Mouse (Mus musculus) gonadal fat pad, adult 2 months (tissue): ENCODE measurements around the gene Tcf7l2. TPM values are rescaled to one million over a fixed set of nuclear protein-coding genes. Genes with fewer than 3 reads are reported as not detected.

Experiments
- DNase-seq: peaks from one replicate; pipeline ENCODE4 v3.0.0-alpha.2; 2012; ENCODE audit warnings: low read depth
- polyA plus RNA-seq: library from polyadenylated mRNA; depleted of rRNA; stranded (reverse); fragments of >200 nt; gene quantifications from 2 replicates; pipeline ENCODE4 v1.2.3, GENCODE M21; 2012; rRNA removed

Gene Tcf7l2
- polyA plus RNA-seq = 10.4 and 14.0 TPM in 2 replicates

DNA sequence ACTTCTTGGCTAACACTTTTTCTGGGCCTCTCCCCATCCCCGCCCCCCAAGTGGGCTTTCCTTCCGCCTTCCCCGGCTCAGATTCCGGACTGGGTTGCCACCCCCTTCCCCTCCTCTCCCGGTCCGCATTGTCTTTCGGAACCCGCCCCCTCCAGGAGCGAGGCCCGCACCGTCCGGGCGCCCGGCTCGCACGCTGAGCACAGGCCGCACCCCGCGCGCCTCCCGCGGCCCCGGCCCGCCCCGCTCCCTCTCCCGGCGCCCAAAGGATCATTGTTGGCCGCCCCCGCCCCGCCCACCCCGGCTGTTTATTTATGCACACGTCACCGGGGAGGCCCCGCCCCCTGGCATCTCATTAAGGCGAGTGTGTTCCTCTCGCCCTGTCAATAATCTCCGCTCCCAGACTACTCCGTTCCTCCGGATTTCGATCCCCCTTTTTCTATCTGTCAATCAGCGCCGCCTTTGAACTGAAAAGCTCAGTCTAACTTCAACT, at the start of gene Tcf7l2:
Tcf7l2 (plus strand) TSS at position 382 of the 490 bp plus-strand sequence.
- no peak for DNase-seq

DNA sequence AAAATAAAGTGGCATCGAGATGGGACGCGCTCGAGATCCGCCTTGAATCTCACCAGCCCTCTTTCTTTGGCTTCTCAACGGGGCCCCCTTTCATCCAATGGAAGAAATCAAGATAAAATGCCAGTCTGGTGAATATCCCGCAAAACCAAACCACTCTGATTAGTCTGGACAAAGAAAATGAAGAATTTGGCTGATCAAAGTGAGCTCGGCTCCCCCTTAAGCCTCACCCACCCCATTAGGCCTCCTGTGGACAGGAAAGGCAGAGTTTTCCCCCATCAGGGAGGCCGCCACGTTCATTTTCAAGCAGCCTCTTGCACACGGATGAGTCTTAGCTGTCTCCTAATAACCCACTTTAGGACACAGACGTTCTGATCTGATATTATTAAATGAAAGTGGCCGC, 47.0 kb upstream of the Tcf7l2 start:
- DNase-seq = no peak

DNA sequence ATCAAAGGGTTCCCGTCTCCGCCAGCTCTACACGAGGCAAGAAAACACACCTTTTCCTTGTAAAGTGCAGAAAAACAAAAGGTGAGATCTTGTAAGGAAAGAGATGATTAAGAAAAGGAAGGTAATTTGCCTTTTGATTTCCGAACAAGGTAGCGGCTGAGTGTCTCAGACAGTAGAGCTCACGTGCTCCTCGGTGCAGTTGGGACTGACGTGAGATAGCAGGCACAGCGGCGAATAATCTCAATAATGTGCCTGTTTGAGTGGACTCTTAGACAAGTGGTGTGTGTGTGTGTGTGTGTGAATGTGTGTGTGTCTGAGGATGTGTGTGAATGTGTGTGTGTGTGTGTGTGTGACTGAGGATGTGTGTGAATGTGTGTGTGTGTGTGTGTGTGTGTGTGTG, 46.2 kb upstream of the Tcf7l2 start:
- DNase-seq = no peak

DNA sequence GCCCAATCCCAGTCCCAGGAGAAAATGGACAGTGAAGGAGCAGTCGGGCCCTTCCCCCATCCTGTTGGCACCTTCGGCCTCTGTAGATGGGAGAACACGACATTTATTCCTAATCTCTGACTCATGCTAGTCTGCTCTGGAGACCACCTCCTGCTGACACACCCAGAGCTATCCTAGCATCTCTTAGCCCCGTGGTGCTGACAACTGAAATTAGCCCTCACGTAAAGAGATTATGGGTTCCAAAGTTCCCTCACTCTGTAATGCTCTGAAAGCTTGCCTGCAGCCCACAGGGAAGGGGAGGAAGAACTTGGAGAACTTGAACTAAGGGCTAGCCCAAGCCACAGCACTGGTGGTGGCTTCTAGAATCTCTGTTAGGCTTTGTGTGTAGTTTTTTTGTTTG, 42.7 kb upstream of the Tcf7l2 start:
- no peak for DNase-seq

DNA sequence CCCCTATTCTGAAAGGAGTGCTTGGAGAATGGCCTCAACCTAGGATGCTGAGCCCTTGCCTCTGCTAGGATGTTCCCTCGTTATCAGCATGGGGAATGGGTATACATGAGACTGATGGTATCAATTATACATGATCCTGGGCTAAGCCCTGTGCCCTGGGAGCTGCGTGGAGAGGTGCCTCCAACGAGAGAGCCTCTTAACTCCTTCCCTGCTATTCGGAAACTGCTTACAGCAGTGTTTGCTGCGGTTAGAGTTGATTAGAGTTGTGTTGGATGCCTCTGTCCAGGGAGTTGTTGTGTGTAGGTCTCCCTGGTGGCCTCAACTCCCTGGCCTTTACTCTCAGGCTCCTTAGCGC, 41.4 kb upstream of the Tcf7l2 start:
- DNase-seq = no peak

DNA sequence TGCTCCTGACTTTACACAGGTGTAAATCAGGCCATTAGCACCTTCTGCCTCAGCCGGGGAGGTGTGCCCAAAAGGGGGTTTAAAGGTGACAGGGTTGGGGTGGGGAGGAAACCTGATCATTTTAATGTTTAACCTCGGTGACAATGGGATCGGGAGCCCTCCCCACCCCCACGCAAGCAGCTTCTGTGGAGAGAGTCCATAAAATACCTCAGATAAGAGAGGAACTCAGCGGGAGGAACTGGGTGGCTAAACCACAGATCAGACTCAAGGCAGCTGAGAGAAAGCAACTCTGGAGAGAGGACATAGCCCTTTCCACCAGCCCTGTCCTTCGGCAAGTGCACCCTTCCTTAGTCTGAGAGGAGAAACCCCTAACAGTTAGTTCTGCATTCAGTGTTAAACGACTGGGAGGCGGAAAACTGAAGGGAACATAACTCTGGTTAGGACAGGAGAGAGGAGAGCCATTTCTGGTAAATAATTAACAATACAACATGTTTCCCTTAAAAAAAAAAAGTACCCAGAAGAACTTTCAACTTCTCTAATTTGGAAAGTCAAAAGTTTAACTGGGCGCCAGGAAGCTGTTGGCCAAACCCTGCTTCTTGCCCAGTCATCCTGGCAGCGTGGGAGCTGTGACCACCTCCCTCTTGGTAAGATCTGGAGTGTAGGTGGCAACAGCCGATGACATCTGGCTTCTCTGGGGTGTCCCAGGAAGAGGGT, 40.9 kb upstream of the Tcf7l2 start:
- no peak for DNase-seq

DNA sequence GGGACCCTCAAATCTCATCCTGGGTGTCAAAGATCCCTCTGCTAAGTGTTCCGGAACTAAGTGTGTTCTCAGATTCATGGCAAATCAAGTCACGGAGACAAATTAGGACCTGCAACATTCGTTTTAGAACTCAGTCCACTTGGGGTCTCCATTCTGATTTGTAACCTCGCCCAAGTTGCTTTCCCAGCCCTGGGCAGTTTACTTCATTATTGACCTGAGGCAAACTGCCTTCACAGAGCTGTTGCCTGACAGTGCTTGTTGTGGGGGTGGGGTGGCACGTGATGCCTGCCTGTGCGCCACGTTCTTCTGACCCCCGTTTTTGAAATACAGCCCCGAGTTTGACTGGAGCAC, 40.4 kb upstream of the Tcf7l2 start:
- no peak for DNase-seq

DNA sequence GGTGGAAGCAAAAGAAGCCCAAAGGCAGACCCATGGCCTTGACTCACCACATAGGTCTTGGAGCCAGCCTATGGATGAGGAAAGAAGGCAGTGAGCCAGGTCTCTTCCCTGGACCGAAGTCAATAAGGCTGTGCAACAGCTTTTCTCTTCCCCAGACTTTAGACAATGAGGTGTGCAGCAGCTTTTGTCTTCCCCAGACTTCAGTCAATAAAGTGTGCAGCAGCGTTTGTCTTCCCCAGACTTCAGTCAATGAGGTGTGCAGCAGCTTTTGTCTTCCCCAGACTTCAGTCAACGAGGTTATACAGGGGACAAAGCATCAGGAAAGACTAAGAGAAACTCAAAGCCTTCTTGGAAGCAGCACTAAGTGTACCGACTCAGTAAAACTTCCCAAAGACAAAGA, 39.5 kb upstream of the Tcf7l2 start:
- no peak for DNase-seq

DNA sequence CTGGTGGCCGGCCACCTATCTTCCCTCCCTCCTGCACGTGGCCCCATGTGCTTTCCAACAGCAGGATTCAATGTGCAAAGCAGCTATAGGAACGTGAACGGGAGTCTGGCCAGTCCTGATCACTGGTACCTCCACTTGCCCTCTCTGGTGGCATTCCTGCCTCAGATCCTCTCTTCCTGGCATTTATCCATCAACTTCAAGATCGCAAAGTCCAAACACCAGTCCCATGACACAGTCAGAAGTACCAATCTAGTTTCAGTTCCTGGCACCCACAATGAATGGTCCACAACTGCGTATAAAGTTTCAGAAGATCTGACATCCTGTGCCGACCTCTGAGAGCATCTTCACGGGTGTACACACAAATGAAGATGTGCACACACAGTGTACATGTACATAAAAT, 38.9 kb upstream of the Tcf7l2 start:
- no peak for DNase-seq

DNA sequence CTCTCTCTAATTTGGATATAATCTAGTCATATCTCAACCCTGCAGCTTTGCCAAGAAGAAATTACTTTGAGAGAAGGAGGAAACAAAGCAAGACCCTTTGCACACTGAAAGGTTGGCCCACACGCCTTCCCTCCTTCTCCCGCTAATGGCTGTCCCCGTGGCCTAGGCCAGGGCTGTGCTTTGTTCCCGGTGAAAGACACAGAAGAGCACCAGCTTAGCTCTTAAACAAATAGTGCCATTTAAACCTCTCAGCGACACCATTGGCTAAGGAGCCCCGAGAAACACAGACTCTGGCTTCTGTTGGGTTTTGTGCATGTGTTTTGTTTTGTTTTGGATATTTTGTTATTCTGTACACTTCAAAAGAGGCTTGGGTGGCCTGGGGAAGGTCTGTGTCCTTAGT, 37.5 kb upstream of the Tcf7l2 start:
- no peak for DNase-seq

DNA sequence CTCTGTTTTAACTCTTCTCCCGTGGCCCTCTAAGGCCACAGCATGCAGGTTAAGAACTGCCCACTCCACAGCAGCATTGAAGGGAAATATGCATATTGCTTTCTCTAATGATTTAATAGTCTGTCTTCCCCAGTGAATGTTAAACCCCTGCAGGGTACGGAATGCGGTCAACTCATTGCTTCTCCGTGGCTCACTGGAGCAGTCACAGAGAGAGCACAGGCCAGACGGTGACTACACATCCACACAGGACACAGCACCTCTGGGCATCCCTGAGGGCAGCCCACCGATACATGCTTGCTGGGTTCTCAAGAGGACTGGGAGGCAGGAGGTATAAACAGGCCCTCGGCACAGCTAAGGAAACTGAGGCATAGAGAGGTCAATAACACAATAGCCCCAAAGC, 35.3 kb upstream of the Tcf7l2 start:
- DNase-seq = no peak

DNA sequence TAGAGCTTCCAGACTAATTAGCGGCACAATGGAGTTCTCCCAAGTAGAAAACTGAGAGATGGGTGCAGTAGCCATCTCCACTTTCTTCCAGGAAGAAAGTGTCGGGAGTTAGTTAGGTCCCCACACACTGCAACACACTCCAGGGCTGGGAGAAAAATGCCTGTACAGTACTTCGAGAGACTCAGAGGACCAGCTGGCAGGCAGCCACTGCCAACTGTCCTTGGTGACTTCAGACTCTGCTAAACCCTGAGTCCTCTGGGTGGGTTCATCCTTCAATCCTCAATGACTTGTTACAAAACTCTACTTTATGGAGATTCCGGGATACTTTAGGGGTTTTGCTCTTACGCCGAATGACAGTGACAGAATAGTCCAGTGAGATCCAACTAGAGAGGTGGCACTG, 34.8 kb upstream of the Tcf7l2 start:
- DNase-seq = no peak

DNA sequence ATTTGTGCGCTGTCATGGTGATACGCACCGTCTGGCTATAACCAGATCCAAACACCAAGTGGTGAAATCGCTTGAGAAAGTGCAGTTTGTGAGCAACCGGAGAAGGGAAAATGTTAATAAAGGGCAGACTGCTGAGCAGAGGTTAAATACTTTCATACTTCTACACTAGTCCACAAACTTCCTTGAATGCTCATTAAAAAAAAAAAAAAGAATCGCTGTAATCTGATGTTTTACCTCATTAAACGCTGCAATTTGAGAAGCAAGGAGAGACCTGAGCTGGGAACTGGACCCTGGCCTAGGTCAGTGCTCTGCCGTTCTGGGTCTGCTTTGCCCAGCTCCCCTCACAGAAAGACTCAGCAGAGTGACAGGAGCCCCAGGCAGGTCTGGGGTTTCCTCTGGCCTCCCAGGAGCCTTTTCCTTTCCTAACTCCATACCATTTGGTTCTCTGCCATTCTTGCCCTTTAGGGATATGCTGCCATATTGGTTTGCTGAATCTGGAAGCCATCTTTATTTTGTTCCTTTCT, 33.5 kb upstream of the Tcf7l2 start:
- DNase-seq = no peak

DNA sequence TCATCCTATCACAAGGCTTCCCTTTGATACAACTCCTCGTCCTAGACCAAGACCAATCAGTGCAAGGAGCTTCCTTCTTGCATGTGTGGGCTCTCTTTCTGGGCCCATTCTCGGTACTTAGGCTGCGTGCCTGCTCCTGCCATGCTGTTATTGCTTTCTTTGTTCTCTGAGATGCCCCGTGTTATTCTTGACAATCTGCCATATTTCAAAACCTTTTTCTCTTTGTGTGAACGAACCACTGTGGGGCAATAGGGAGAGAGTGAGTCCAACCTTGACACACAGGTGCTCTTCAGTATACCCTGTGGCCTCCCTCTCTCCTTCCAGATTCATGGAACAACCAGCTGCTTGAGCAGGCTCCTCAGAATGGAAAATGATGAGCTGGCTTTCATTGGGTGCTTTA, 30.8 kb upstream of the Tcf7l2 start:
- peak; percentile 97 for DNase-seq

DNA sequence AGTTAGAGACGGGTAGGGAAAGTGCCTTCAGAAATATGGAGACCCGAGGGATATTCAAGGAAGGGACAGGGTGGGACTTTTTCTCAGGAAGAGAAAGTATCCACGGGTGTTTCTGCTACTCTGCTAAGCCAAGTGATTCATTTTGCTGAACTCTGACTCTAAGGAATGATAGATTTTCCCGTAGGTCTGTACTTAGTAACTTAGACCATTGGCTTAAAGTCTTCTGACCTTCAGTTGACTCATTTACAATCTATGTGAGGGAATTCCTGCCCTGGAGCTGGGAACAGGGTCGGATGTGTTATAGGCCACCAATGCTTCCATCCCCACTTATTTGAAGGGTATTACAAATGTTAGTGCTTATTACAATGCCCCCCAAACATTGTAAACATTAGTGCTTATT, 29.9 kb upstream of the Tcf7l2 start:
- no peak for DNase-seq

DNA sequence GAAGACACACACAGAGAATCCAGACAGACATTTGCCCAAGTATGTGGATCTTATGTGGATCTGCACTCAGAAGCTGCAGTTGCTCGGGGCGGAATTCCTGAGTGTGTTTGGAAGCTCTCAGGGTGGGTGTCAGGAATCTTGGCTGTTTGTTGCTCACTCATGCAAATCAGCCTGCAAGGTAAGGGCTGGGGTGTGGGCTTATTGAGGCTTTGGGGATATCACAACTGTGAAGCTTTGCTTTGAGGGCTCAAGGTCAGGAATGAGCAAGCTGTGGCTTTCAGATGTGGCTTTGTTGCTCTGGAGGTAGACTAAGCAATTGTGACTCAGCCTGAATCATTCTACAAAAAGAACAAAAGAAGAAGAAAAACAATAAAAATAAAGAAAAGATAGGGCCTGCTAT, 28.9 kb upstream of the Tcf7l2 start:
- DNase-seq = no peak

DNA sequence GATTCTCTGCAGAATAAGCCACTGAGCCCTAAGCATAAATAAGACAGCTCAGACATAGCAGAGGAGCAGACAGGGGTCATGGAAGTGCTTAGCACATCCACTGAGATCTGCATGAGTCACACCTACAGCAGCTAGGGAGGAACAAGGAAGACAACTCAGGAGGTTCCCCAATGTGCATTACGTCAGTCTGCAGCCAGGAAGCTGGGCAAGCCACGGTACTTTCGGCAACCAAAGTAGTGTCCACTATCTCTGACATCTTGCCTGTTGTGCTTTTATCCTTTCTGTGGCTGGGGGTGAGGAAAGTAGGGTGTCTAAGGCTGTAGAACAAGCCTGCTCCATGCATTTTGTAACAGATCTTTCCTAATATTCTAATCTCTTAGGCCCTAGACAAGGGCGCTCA, 27.6 kb upstream of the Tcf7l2 start:
- DNase-seq = peak; percentile 60

DNA sequence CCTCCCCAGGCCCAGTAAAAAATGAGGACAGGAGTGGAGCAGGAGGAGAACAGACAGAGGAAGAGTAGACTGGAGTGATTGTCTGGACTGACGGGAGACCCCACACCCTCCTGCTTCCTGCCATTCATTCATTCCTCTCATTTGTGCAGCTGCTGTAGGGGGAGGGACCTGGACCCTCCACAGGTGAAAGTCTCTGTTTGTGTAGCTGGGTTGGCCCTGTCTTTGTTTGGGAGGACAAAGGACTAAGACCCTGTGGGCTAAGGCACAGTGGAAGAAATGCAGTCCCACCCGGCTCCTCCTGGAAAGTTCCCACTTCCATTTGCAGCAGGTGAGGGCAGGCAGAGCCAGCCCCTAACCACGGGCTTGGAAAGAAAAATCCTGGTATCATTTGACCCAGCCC, 27.0 kb upstream of the Tcf7l2 start:
- DNase-seq = no peak

DNA sequence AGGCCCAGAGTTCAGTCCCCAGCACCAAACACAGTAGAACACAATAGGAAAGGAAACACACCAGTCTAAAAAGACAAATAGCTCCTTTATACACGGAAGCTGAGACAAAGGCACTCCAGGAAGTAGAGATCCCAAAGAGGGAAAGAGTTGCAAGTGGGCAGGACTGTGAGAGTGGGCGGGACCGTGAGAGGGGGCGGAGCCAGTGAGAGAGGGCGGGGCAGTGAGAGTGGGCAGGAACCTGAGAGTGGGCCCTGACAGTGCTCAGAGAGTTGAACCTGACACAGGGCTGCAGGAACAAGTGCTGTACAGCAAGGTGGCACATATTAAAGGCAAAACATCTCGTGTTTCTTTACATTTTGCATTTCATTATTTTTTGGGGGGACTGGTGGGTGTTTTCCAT, 22.5 kb upstream of the Tcf7l2 start:
- no peak for DNase-seq

DNA sequence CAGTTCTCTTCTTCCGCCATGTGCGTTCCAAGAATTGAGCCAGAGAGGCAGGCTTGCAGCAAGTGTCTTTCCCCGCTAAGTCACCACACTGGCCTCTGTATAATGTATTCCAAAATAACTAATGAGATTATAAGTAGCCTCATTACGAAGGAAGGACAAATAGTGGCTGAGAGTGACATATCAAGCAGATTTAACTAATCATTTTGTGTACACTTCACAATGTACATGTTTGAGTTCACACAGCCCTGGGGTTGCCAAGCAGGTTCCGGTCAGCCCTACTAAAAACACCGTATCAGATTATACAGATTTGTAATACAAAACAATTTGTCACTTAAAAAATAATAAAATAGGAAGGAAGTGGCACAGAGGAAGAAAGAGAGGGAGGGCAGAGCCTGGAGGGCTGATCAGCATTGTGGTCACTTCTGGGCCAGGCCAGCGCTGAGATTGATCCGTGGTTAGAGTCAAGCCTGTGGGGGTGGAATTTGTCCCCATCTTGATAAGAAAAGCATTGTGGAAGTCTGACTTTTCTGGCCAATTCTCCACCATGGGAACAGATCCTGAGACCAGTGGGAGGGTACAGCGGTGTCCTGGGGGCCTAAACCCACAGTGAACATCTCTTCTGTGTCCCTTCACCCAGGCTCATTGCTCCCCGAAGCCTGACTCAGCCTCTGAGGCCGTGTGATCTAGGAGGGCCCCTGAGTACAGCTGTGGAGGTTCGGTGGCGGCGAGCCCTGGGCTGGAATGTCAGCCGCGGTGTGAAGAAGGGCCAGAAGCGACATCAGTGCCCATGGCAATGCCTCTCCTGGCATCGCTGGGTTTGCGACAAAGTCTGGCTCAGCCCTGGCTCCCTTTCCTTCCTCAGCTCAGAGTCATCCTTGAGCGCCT, 21.9 kb upstream of the Tcf7l2 start:
- no peak for DNase-seq

DNA sequence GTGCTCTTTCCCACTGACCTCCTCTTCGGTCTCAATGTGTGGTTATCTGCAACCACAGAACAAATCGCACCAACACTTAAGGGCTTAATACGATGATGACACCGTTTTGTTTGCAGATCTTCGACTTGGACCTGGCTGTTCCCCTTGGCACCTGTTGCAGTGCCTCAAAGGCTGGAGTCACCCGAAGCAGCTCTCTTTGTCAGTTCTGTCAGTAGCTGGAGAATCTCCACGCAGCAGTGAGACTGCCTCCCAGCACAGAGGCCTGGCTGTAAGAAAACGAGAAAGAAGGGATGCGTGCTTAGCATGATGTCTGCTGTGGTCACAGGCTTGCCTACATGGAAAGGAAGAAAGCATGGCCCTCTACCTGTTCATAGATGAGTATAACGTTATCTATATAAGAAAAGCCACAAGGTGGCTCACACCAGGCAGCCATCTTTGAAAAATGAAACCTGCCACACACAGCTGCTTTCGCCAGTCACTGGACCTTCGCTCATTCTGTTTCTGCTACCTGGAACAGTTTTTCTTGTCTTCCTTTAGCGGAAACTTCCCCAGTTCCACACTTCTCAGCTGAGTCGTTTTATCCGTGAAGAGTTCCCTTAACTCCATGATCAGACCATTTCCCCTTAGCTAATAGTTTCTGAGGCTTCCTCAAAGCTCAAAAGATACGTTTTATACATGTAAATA, 21.1 kb upstream of the Tcf7l2 start:
- no peak for DNase-seq

DNA sequence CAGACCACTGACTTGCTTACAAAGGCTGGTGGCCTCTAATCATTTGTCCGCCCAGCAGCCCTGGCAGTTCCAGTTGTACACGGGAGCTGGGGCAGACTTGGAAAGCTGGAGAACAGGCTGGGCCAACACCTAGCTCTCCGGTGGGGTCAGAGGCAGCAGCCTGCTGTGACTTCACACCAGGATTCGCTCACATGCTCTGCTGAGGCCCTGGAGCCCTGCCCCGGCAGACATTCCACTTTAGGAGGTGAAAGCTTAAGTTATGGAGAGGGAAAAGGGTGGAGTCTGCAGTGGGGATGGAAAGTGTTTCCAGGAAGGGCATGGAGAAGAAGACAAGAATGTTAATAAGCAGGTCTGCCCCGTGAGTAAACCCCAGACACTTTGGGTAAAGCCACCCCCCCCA, 19.2 kb upstream of the Tcf7l2 start:
- no peak for DNase-seq

DNA sequence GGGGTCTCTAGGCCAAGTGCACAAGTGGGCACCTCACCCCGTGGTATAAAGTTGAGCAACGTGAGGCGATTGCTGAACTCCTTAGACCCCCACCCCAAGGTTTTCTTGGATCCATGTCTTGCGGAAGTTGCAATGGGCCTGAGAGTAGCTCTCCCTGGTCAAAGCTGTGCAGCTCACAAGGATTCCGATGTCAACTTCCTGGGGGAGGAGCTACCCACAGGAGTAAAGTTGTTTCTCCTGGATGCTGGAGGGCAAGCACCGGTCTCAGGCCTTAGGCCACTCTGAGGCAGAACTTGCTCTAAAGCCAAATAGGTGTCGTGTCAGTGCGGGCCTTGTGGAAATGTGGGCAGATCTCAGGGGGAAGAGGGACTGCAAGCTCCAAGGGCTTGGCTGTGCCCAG, 12.2 kb upstream of the Tcf7l2 start:
- no peak for DNase-seq
